Mouse (Mus musculus) intestine, embryonic 16.5 days (tissue): ENCODE data around the gene Plcb1. TPM values are rescaled to one million over a fixed set of nuclear protein-coding genes. Genes with fewer than 3 reads are reported as not detected.

Source experiments
- ATAC-seq: fragments of 200-750 bp; cut with Nextera tagmentation; 2 replicates; pipeline ENCODE4 v1.8.0; 2017; ENCODE audit warnings: moderate TSS enrichment, moderate library complexity
- H3K27ac ChIP-seq: fragments of 300-500 bp; sonication (generic); 2 replicates; pipeline ENCODE4 v1.5.1; 2014; ENCODE audit warnings: mild to moderate bottlenecking, low read length
- H3K27me3 ChIP-seq: fragments of 300-500 bp; sonication (generic); replicated peaks from 2 replicates; pipeline ENCODE4 v1.6.1; 2014; ENCODE audit warnings: low read length, control low read depth, mixed read lengths; ENCODE audit not compliant: control insufficient read depth, insufficient read depth
- H3K36me3 ChIP-seq: fragments of 300-500 bp; sonication (generic); 2 replicates; pipeline ENCODE4 v1.6.1; 2014; ENCODE audit warnings: low read length, control low read depth; ENCODE audit not compliant: control insufficient read depth, insufficient read depth
- H3K4me1 ChIP-seq: fragments of 300-500 bp; sonication (generic); 2 replicates; pipeline ENCODE4 v1.6.1; 2014; ENCODE audit warnings: low read length, control low read depth, mixed read lengths; ENCODE audit not compliant: control insufficient read depth, insufficient read depth
- H3K4me2 ChIP-seq: fragments of 300-500 bp; sonication (generic); 2 replicates; pipeline ENCODE4 v1.6.1; 2014; ENCODE audit warnings: low read depth, low read length, control low read depth
- H3K4me3 ChIP-seq: fragments of 300-500 bp; sonication (generic); 2 replicates; pipeline ENCODE4 v1.5.1; 2014; ENCODE audit warnings: mild to moderate bottlenecking, low read length
- H3K9ac ChIP-seq: fragments of 300-500 bp; sonication (generic); 2 replicates; pipeline ENCODE4 v1.6.1; 2014; ENCODE audit warnings: low read depth, low read length
- H3K9me3 ChIP-seq: fragments of 300-500 bp; sonication (generic); 2 replicates; pipeline ENCODE4 v1.6.1; 2016; ENCODE audit warnings: low read length, control low read depth; ENCODE audit not compliant: control insufficient read depth
- WGBS: fragments of 180-500 bp; shearing (Covaris S2); extraction: QIAGEN DNeasy Blood & Tissue Kit; methylation state at CpG from one replicate; pipeline ENCODE4 v1.1.7; 2014; 5-methylcytosine and 5-hydroxymethylcytosine counted together
- polyA plus RNA-seq: library from polyadenylated mRNA; unstranded; fragments of >200 nt; fragmentation: Nextera tagmentation; extraction: Ambion mirVana; gene quantifications from 2 replicates; pipeline ENCODE4 v1.2.1, GENCODE M21; 2015

Gene Plcb1
- polyA plus RNA-seq, 1 experiment from 2014 or later = 7.8 TPM

DNA sequence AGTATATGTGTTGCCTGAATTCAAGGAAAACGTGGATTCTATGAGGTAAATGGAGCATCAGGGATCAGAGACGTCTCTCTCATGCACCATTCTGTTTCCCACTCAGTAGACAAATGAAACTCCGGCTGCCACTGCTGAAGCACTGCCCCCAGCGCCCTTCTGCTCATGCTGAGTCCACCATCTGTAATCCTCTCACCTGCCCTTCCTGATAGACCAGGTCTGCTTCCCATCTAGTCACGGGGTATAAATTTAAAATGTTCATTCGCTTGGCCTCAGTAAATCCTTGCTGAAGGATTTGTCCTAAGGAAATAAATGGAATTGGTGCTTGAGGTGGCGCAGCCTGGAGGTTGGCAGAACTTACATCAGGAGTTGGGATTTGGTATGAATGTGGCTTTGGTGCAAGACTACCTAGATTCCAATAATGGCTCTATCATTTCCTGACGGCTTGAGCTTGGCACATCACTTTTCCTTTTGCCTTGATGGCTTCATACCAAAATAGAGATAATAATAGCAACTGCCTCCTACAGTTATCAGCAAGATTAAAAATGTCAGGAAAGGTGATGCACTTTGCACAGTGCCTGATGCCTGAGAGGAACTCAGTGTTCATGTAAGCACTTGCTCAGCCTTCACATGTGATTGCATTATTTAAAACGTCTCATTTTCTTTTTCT is 134.9 kb downstream of the Plcb1 start:
- no peak overlapping the region for H3K4me3 ChIP-seq
- H3K27me3 ChIP-seq = no peaks in the 10 kb centered on the region
- no peak for ATAC-seq
- H3K9me3 ChIP-seq = no peaks in the 10 kb centered on the region
- 83% methylated on average over 9 of the region's 9 CpGs for WGBS
- no peak overlapping the region for H3K27ac ChIP-seq
- H3K4me1 ChIP-seq = no peaks in the 10 kb centered on the region
- no peaks in the 10 kb centered on the region for H3K36me3 ChIP-seq
- no peak overlapping the region for H3K4me2 ChIP-seq
- no peak overlapping the region for H3K9ac ChIP-seq

DNA sequence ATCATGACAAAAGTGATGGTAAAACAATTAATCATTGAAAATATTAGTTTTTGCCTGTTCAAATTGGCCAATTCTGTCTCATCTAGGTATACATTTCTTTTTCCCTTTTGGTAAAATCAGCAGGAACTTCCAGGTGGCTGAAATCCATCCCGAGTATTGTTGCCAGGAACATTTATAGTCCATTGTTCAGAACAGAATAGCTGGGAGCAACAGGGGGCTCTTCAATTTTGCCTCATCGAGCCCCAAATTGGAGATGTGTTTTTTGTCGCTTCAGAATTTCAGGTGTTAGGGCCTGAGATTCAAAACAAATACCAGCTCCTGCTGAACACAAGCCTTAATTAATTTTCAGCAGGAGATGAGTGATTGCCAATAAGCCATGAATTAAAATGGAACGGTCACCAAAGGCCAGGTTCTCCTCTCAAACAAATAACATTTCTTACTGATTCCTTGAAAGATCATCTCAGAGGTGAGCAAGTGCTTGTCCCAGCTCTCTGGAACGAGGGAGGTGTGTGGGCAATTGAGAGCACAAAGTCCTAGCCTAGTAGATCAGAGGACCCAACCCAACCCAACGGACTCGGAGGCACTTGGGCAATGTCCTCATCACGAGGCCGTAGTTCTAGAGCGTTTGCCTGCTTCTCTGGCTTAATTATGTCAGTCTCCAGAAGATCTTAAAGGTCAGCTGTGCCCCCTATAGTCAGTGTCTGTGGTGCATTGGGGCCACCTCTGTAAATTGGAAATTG is 136.9 kb downstream of the Plcb1 start:
- Histone ChIP-seq H3K4me1 (no peaks in the 10 kb centered on the region), H3K27ac (no peak overlapping the region), H3K4me2 (no peak overlapping the region), H3K9me3 (no peaks in the 10 kb centered on the region), H3K27me3 (no peaks in the 10 kb centered on the region), H3K36me3 (no peaks in the 10 kb centered on the region), H3K4me3 (no peak overlapping the region), H3K9ac (no peak overlapping the region)
- ATAC-seq = peak; percentile 88
- WGBS = 77% methylated on average over 10 of the region's 10 CpGs

DNA sequence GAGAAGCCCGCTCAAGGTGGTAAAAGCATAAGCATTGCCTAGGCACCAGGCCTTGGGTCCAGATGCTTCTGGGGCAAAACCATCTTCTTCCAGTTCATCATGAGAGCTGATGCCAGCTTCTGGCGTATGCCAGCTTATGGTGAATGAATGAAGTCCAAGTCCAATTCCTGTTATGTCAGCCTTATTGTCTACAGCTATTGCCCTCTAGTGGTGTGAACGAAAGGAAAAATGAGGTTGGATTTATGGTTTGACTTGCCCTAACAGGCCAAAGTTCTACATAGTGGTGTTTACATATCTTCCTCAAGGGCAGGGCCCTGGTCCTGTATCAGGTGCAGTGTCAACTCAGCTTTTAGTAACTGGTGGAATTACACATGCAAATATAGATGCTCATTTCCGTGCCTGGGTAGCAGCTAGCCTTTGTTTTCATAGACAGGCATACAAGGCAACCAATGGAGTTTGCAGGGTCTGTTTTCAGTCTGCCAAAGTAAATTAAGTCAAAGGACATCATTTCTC is 138.3 kb downstream of the Plcb1 start:
- 83% methylated on average over 4 of the region's 4 CpGs for WGBS
- H3K4me2 ChIP-seq = no peak overlapping the region
- no peaks in the 10 kb centered on the region for H3K27me3 ChIP-seq
- H3K27ac ChIP-seq = no peak overlapping the region
- ATAC-seq = peak; percentile 62
- H3K4me1 ChIP-seq = no peaks in the 10 kb centered on the region
- no peak overlapping the region for H3K9ac ChIP-seq
- no peaks in the 10 kb centered on the region for H3K9me3 ChIP-seq
- no peaks in the 10 kb centered on the region for H3K36me3 ChIP-seq
- no peak overlapping the region for H3K4me3 ChIP-seq

DNA sequence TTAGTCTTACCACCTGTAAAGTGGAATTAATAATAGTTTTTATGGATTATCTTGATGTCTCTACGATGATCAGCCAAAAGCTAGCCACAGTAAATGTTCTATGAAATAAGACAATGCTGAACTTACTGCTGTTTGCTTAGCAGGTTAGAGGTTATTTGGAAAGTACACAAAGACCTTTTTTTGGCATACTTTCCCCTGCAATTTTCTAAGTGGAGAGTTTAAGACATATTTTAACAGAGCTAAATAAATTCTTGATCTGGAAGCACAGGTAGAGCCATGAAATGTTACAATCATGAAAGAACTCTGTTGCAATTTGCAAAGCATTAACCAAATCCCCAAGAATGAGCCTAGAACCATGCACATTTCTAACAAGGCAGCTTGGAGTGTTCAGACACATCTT is 140.4 kb downstream of the Plcb1 start:
- ATAC-seq = no peak
- 62% methylated on average over 1 of the region's 1 CpGs for WGBS
- Histone ChIP-seq H3K9ac (no peak overlapping the region), H3K4me1 (no peaks in the 10 kb centered on the region), H3K36me3 (no peaks in the 10 kb centered on the region), H3K4me2 (no peak overlapping the region), H3K4me3 (no peak overlapping the region), H3K9me3 (no peaks in the 10 kb centered on the region), H3K27ac (no peak overlapping the region), H3K27me3 (no peaks in the 10 kb centered on the region)

DNA sequence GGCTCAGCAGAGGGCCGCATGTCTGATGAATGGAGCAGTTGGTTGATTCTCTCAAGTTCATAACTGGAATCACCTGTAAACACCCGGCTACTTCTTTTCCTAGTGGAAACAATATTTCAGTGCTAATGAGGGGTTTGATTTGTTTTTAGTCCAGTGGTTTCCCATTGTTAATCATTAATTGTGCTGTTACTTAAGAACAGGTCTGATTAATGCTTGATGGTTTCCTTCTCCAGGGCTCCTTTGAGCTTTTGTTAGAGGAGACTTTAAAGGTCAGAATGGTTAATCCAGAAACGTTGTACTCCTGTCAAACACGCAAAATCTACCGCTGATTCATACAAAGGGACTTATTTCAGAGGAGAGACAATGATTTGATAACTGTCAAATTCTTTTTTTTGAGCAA is 141.2 kb downstream of the Plcb1 start:
- Histone ChIP-seq H3K27ac (no peak overlapping the region), H3K4me3 (no peak overlapping the region), H3K27me3 (no peaks in the 10 kb centered on the region), H3K36me3 (no peaks in the 10 kb centered on the region), H3K9ac (no peak overlapping the region), H3K4me1 (peaks cover 5% of the 10 kb centered on the region; the same call in 1 of the 2 replicates), H3K4me2 (no peak overlapping the region), H3K9me3 (no peaks in the 10 kb centered on the region)
- WGBS = 46% methylated on average over 5 of the region's 5 CpGs
- no peak for ATAC-seq

DNA sequence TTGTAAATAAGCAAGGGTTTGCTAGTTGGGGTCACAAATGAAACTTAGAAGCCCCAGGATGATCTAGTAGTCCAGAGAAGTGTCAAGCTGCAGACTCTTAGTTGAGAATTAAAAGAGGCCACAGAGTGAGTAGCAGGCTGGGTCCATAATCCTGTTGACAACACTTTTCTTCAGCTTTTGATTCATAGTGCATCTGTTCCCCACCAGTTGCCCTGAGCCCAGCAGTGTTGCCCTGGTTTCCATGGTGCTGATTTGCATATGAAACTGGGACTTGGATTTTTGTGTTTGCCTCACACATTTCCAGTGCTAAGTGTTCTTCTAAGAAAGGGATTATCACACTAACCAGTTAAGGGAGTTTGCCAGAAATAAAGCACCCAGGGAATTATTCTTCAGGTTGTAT is 143.6 kb downstream of the Plcb1 start:
- H3K9me3 ChIP-seq = no peaks in the 10 kb centered on the region
- no peak overlapping the region for H3K4me3 ChIP-seq
- no peak overlapping the region for H3K27ac ChIP-seq
- ATAC-seq = no peak
- H3K4me1 ChIP-seq = peaks cover 5% of the 10 kb centered on the region; the same call in 1 of the 2 replicates
- H3K36me3 ChIP-seq = no peaks in the 10 kb centered on the region
- H3K4me2 ChIP-seq = no peak overlapping the region
- H3K27me3 ChIP-seq = no peaks in the 10 kb centered on the region
- no peak overlapping the region for H3K9ac ChIP-seq

DNA sequence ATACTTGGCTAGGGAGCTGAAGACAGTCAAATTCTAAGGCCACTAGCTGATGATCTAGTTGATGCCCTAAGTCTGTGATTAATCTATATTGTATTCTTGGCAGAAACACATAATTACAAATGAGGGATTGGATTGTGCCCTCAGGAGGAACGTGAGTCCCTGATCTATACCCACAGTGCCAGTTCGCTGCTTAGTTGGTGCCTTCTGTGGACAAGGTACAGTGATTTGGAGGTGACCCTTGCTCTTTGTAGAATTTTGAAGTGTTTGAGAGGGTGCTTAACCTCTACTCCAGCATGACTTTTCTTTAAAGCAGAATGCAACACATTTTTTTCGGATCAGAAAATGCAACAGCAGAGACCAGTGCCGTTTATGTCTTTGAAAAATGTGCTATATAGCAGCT is 145.1 kb downstream of the Plcb1 start:
- H3K4me2 ChIP-seq = no peak overlapping the region
- H3K9me3 ChIP-seq = no peaks in the 10 kb centered on the region
- H3K36me3 ChIP-seq = no peaks in the 10 kb centered on the region
- no peak overlapping the region for H3K4me3 ChIP-seq
- 71% methylated on average over 4 of the region's 4 CpGs for WGBS
- ATAC-seq = no peak
- H3K27me3 ChIP-seq = no peaks in the 10 kb centered on the region
- H3K4me1 ChIP-seq = peaks cover 5% of the 10 kb centered on the region; the same call in 1 of the 2 replicates
- H3K27ac ChIP-seq = no peak overlapping the region
- no peak overlapping the region for H3K9ac ChIP-seq

DNA sequence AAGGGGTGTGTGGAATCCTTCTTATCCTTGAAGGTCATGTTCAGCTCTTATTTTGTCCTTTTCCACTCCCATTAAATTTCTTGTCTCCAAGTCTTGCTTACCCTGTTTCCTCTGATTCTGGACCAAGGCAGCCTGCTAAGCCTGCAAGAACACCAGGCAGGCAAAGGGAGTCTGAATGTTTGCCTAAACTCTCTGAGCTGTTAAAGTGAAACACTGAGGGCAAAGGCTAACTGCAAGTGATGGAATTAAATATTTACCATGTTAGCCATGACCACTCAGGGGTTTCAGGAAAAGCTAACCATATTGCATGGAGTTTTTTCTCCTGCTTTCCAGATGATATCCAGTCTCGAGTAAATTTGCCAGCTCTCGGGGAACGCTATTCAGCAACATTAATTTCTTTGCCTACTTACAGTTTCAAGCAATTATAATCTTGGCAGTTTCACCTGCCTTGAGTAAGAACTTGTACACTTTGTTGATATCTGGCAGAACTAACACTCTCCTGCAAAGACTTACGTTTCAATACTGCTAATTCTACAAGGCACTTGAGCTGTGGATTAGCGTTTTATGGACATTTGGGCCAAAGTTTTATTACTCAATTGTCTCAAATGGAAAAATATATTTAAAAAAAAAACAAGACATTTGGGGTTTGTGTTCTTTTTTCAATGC is 146.0 kb downstream of the Plcb1 start:
- Histone ChIP-seq H3K9me3 (no peaks in the 10 kb centered on the region), H3K27me3 (no peaks in the 10 kb centered on the region), H3K9ac (no peak overlapping the region), H3K36me3 (no peaks in the 10 kb centered on the region), H3K4me3 (no peak overlapping the region), H3K4me1 (peaks cover 5% of the 10 kb centered on the region; the same call in 1 of the 2 replicates), H3K4me2 (0 out of 2 replicates have a peak overlapping the region, but pooled peaks have one; percentile 9), H3K27ac (no peak overlapping the region; the same call in 1 of the 2 replicates)
- WGBS = 40% methylated on average over 5 of the region's 5 CpGs
- peak; percentile 44; the same call in 1 of the 2 replicates for ATAC-seq

DNA sequence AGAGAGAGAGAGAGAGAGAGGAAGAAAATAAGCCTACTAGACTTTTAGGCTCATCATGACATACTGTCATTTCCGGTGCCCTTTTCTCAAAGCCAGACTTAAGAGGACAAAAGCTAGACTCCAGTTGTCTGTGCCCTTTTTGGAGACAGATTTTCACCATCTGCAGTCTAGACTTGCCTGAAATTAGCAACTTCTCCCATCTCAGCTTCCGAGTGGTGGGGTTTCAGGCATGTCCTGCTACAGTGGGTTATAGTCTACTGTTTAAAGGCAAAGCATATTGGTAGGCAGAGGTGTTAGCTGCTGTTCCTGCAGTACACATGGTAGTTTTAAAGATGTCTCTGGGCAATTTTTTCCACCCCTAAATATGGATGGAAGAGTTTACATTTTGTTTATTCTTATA is 149.6 kb downstream of the Plcb1 start:
- no peak for ATAC-seq
- no peaks in the 10 kb centered on the region for H3K27me3 ChIP-seq
- H3K9ac ChIP-seq = no peak overlapping the region
- H3K4me3 ChIP-seq = no peak overlapping the region
- no peaks in the 10 kb centered on the region for H3K36me3 ChIP-seq
- no peaks in the 10 kb centered on the region for H3K9me3 ChIP-seq
- 90% methylated on average over 2 of the region's 2 CpGs for WGBS
- no peak overlapping the region for H3K4me2 ChIP-seq
- peaks cover 5% of the 10 kb centered on the region; the same call in 1 of the 2 replicates for H3K4me1 ChIP-seq
- no peak overlapping the region for H3K27ac ChIP-seq
